8 mouse cellular contexts compared by ENCODE assay signal in genomic region chr17:3115380-3115974, GRCm38 (mm10). TPM values are rescaled to one million over a fixed set of nuclear protein-coding genes. Genes with fewer than 3 reads are reported as not detected.
DNase-seq lines count a peak whose midpoint lies in the region; ATAC-seq lines count a peak whose summit lies in the region.

No protein-coding gene starts in this region.

- H3K4me2 ChIP-seq in intestine, embryonic 14.5 days (ENCODE audit: low read length) = peak overlapping the region; percentile 80
- peak overlapping the region; percentile 59 for H3K4me2 ChIP-seq in limb, embryonic 11.5 days (ENCODE audit: low read depth, severe bottlenecking)
- H3K4me2 ChIP-seq in midbrain, embryonic 13.5 days (replicated peaks) = peak overlapping the region; percentile 78

- DNase-seq in gastrocnemius, adult 18-20 months (ENCODE audit: low spot score) = peak; percentile 58
- no peak for DNase-seq in gastrocnemius, postnatal 25 days
- DNase-seq in cerebellum, postnatal 4 days (ENCODE audit: low spot score in 2 of 2) = peak; percentile 32 to 51
- peak; percentile 33 to 40 for DNase-seq in frontal cortex, postnatal 36 days (ENCODE audit: low spot score in 2 of 2)
- DNase-seq in intestine, embryonic 14.5 days (ENCODE audit: low spot score) = peak; percentile 82
- DNase-seq in limb, embryonic 11.5 days (ENCODE audit: low spot score) = peak; percentile 70
- peak; percentile 55 for DNase-seq in spleen, adult 12 weeks (ENCODE audit: low spot score)

- H3K27ac ChIP-seq in intestine, embryonic 14.5 days (ENCODE audit: low read depth) = peak overlapping the region; percentile 100
- H3K27ac ChIP-seq in limb, embryonic 11.5 days (replicated peaks; ENCODE audit: low read depth, low read length) = peak overlapping the region; percentile 99
- peak overlapping the region; percentile 99 for H3K27ac ChIP-seq in midbrain, embryonic 13.5 days

- peak overlapping the region; percentile 98 for H3K9ac ChIP-seq in intestine, embryonic 14.5 days (ENCODE audit: low read length)
- H3K9ac ChIP-seq in limb, embryonic 11.5 days (ENCODE audit: low read length) = peak overlapping the region; percentile 97
- H3K9ac ChIP-seq in midbrain, embryonic 13.5 days (replicated peaks) = peak overlapping the region; percentile 94

- peak; percentile 73 for ATAC-seq in intestine, embryonic 14.5 days (replicated peaks; ENCODE audit: low FRiP score, low TSS enrichment, low read depth)
- peak; percentile 63 for ATAC-seq in limb, embryonic 11.5 days (ENCODE audit: insufficient number of reproducible peaks, low FRiP score, low TSS enrichment, low read depth)
- peak; percentile 70 for ATAC-seq in midbrain, embryonic 13.5 days

- H3K27me3 ChIP-seq in intestine, embryonic 14.5 days (replicated peaks; ENCODE audit: control insufficient read depth, insufficient read depth, low read length) = no peaks in the 10 kb centered on the region
- H3K27me3 ChIP-seq in limb, embryonic 11.5 days (ENCODE audit: control insufficient read depth, insufficient read depth, low read length) = no peaks in the 10 kb centered on the region
- no peaks in the 10 kb centered on the region for H3K27me3 ChIP-seq in midbrain, embryonic 13.5 days

- H3K4me1 ChIP-seq in intestine, embryonic 14.5 days (replicated peaks; ENCODE audit: control insufficient read depth, insufficient read depth, low read length) = peaks cover 6% of the 10 kb centered on the region
- no peaks in the 10 kb centered on the region for H3K4me1 ChIP-seq in limb, embryonic 11.5 days (ENCODE audit: control insufficient read depth, insufficient read depth, low read length)
- peaks cover 40% of the 10 kb centered on the region for H3K4me1 ChIP-seq in midbrain, embryonic 13.5 days (replicated peaks)

- no peaks in the 10 kb centered on the region for H3K9me3 ChIP-seq in intestine, embryonic 14.5 days (ENCODE audit: control insufficient read depth, low read length)
- H3K9me3 ChIP-seq in limb, embryonic 11.5 days (ENCODE audit: control insufficient read depth, low read length) = no peaks in the 10 kb centered on the region
- H3K9me3 ChIP-seq in midbrain, embryonic 13.5 days = no peaks in the 10 kb centered on the region

- peak overlapping the region; percentile 85 for H3K4me3 ChIP-seq in intestine, embryonic 14.5 days (ENCODE audit: low read depth, low read length)
- H3K4me3 ChIP-seq in limb, embryonic 11.5 days (ENCODE audit: low read depth, low read length) = peak overlapping the region; percentile 89
- H3K4me3 ChIP-seq in midbrain, embryonic 13.5 days (replicated peaks) = peak overlapping the region; percentile 96

- 0 out of 2 replicates have a peak, but pooled peaks cover 4% of the 10 kb centered on the region for H3K36me3 ChIP-seq in intestine, embryonic 14.5 days (ENCODE audit: control insufficient read depth, insufficient read depth, low read length)
- H3K36me3 ChIP-seq in limb, embryonic 11.5 days (ENCODE audit: control insufficient read depth, insufficient read depth, low read length) = no peaks in the 10 kb centered on the region; the same call in 1 of the 2 replicates
- H3K36me3 ChIP-seq in midbrain, embryonic 13.5 days = no peaks in the 10 kb centered on the region

- WGBS in intestine, embryonic 14.5 days = 1% methylated on average over 44 of the region's 47 CpGs
- 1% methylated on average over 43 of the region's 47 CpGs for WGBS in limb, embryonic 11.5 days
- WGBS in midbrain, embryonic 13.5 days = under 1% methylated on average over 42 of the region's 47 CpGs

RNA-seq across cellular contexts. Expression of gene Scaf8, which starts 0.7 kb away (rescaled TPM):
- 10 to 100 TPM; 22.4 to 22.9 TPM for total RNA-seq in gastrocnemius, adult 18-20 months (2021)
- total RNA-seq in gastrocnemius, postnatal 25 days (2021) = 10 to 100 TPM; 17.9 to 20.1 TPM
- polyA plus RNA-seq in intestine, embryonic 14.5 days (2014; fragmentation: Nextera tagmentation; extraction: Ambion mirVana) = 21.8 and 22.2 TPM in 2 replicates
- 28.7 and 32.7 TPM in 2 replicates for polyA plus RNA-seq in limb, embryonic 11.5 days (2014; fragmentation: Nextera tagmentation; extraction: Ambion mirVana)
- 15.4 and 17.0 TPM in 2 replicates for polyA plus RNA-seq in midbrain, embryonic 13.5 days (2015; fragmentation: Nextera tagmentation; extraction: Ambion mirVana)
